Mouse (Mus musculus): ENCODE data around the gene Blm. TPM values are rescaled to one million over a fixed set of nuclear protein-coding genes. Genes with fewer than 3 reads are reported as not detected.
"Not testable (repeated sequence)": the region's sequence is repeated elsewhere in the genome, so short reads cannot be mapped to it uniquely, and the experiment has no call there.

The Blm gene
- total RNA-seq, 2 experiments from 2014 or later = 52.8 to 82.0 TPM

DNA sequence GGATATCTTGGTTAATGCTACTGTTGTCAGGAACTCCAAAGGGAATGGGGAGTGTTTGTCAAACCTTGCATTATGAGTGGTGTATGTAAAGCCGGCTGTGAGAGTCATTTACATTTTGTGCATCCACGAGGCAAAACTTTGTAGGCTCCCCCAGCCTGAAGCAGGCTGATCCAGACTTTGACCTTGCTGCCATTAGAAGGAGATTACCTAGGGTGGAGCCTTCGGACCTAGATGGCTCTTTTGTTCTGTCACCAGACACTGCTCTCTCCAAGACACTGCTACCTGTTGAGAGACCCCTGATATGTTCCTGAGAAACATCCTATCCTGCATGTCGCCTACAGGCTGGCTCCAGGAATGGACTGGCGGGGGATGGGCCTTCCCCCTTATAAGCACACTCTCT is 4.7 kb upstream of the Blm start:
- ATAC-seq (replicated peaks; ENCODE audit: low FRiP score, poor library complexity, severe bottlenecking) = no peak

DNA sequence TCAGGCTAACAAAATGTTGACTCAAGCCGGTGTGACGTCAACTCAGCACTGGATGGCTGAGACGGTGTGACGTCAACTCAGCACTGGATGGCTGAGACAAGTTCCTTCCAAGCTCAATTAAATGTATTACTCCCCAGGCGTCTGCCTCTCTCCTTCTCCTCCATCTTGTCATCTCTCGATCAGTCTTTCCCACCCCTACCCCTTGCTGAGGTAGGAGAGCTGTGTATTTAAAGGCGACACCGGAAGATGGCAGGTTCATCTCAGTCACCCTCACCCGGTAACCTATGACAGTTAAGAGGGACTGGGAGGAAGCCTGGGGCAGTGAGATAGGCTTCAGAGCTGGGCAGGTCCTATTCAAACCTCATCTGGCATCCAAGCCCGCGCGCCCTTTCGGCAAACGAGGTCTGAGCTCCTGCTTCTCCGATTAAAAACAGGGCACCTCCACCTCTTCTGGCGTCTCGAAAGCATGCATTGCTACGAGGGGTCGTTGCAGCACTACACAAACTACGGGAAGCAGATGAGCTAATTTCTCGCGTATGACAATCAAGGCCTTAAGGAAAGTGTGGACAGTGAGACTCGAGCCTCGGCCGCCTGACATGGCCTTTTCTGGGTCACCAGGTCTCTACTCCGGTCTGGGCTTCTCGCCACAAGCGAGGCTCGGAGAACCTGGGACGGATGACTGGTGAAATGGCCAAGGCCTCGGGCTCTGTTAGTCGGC is 469 bp downstream of the Blm start:
- peak; percentile 77 for ATAC-seq (replicated peaks; ENCODE audit: low FRiP score, poor library complexity, severe bottlenecking)

DNA sequence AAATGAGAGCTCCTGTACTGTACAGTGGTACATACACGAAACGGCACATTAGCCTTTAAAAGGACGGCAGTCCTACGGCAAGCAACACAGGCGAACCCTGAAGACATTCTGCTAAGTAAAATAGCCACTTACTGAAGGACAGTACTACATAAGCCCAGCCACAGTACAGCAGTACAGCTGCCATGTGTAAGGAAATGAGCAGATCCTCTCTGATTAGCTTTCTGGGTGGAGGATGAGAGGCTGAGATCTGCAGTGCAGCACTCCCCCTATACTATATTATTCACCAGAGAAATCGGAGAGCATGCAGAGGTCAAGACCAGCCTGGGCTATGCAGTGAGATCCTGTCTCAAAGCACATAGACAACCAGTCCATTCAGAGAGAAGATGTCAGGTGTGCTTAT is 3.8 kb downstream of the Blm start:
- no peak for ATAC-seq (replicated peaks; ENCODE audit: low FRiP score, poor library complexity, severe bottlenecking)

DNA sequence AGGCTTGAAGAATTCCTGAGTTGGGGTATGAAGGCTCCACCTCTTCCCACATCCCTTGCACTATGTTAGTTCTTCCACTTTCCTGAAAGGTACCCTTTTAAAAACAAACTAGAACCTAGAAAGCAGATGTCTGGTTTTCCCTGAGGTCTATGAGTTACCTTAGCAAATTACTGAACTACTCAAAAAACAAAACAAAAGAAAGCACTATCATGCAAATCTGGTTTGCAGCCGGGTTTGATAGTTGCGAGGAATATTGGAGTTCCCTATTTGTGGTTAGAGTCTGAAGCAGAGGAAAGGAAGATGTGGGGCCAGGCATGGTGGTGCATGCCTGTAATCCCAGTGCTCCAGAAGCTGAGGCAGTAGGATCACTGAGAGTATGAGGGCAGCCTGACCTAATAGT is 4.3 kb downstream of the Blm start:
- no peak for ATAC-seq (replicated peaks; ENCODE audit: low FRiP score, poor library complexity, severe bottlenecking)

DNA sequence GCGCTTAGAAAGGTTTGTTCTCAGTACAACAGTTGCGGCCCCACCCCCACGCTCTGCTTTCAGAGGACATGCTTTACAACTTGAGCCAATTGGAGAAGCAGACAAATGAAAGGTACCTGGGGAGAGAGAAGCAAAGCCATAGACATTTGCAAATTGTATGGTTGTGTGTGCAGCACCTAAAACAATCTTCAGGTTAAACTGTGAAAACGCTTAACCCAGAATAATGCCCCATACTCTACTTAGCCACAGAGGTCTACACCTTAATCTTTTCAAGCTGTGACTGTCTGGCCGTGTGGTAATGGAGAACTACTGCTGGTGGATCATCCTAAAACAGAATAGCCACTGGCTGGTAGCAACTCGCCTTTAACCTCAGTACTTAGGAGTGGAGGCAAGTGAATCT is 8.2 kb downstream of the Blm start:
- no peak for ATAC-seq (replicated peaks; ENCODE audit: low FRiP score, poor library complexity, severe bottlenecking)

DNA sequence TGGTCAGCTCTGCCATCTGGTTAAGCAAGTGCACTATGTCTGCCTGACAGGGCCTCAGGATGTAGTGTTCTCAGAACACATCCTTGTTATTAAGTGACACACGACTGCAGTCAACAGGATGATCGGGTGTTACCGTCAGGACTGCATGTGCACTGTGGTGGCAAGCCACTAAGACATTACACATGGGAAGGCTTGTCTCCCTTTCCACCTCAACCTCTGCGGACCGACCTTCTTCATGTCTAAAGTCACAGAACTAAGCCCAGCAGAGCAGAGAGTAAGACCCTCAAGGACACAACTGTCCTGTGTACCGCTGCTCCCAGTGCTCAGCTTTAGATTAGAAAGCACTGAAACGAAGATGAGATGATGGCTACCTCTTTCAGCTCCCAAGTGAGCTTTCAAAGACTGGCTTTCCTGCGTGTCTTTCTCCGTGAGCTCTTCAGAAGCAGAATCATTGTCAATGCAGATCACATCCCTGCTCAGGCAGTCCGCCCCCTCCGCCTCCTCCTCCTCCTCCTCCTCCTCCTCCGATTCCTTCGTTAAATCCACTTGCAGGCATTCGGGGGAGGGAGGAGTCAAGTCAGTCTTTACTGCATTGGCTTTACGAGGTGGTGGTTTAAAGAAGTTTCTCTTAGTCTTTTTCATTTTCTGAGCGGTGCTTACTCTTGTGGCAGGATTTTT is 22.4 kb downstream of the Blm start:
- ATAC-seq (replicated peaks; ENCODE audit: low FRiP score, poor library complexity, severe bottlenecking) = peak; percentile 55; the same call in 1 of the 2 replicates

DNA sequence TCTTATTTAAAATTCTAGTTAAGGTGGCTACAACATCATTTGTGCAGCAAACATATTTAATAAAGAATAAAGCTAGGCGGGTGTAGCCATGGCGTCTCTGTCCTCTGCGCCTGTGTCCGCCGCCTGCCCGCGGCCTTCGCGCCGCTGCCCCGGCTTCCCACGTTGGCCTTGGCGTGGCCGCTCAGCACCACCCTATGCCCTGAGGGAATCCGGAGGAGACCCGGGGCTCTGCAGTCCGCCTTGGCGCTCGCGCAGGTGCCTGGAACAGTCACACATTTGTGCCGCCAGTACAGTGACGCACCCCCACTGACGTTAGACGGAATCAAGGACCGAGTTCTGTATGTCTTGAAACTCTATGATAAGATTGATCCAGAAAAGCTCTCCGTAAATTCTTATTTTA is 27.2 kb downstream of the Blm start:
- not testable (repeated sequence) for ATAC-seq (replicated peaks; ENCODE audit: low FRiP score, poor library complexity, severe bottlenecking)

DNA sequence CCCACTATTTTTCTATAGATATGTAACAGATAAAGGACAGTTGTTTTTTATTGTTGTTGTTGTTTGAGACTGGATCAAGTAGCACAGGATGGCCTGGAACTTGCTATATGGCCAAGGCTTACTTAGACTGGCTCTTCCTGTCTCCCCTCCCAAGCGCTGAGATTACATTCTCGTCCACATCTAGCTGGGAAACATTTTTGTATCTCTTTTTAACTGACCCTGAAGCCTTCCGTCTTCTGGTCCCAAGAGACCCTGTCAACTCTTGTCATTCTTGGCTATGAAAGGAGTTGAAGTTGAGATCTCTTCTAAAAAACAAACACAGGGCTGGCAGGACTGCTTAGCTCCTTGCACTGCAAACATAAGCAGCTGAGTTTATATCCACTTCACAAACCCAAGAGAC is 28.9 kb downstream of the Blm start:
- no peak for ATAC-seq (replicated peaks; ENCODE audit: low FRiP score, poor library complexity, severe bottlenecking)

DNA sequence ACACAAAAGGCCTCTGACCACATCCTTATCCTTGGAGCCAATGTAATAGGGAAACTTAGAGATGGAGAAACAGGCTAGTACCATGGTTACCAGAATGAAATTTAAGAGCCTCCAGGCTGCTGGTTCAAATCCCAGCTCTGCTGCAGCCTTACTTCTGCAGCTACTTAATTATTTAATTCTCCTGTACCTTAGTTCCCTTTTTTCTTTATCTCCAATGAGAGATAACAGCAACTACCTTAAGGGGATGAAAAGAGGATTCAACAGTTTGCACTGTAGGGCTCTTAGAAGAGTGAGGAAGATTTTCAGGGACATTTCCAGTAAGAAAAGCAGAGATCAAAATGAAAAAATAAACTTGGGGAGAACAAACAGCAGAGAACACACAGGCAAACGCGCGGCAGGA is 30.0 kb downstream of the Blm start:
- no peak for ATAC-seq (replicated peaks; ENCODE audit: low FRiP score, poor library complexity, severe bottlenecking)

DNA sequence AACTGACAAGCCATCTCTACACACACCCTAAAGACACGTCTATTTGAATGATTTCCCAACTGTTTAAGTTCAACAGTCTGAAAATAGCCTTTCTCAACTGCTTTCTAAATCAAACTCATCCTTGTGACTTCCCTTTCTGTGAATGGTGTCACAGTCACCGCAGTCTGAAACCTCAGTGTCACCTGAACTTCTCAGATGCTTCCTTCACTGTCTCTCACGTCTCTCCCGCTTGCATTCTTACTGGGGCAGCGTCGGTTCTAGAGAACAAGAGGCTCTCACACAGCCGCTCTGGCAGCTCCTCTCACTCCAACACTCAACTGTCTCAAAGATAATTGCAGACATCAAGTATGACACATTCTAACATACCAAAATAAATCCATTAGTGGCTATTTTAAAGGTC is 33.9 kb downstream of the Blm start:
- no peak for ATAC-seq (replicated peaks; ENCODE audit: low FRiP score, poor library complexity, severe bottlenecking)

DNA sequence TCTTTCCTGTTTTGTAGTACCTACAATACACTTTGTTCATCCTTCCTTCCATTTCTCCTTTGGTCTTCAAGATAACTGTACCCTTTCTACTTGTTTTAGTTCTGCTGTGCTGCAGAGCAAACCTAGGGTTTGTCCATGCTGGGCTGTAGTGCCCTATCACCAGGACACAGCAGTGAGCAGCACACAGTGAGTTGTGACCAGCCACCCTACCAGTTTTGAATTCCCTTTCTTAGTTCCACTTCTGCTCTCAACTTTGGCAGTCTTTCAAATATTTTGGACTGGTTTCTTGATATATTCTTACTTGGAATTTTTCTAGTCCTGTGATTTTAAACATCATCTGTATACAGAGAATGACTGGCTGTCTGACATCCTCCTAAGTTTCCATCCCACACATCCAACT is 34.8 kb downstream of the Blm start:
- no peak for ATAC-seq (replicated peaks; ENCODE audit: low FRiP score, poor library complexity, severe bottlenecking)

DNA sequence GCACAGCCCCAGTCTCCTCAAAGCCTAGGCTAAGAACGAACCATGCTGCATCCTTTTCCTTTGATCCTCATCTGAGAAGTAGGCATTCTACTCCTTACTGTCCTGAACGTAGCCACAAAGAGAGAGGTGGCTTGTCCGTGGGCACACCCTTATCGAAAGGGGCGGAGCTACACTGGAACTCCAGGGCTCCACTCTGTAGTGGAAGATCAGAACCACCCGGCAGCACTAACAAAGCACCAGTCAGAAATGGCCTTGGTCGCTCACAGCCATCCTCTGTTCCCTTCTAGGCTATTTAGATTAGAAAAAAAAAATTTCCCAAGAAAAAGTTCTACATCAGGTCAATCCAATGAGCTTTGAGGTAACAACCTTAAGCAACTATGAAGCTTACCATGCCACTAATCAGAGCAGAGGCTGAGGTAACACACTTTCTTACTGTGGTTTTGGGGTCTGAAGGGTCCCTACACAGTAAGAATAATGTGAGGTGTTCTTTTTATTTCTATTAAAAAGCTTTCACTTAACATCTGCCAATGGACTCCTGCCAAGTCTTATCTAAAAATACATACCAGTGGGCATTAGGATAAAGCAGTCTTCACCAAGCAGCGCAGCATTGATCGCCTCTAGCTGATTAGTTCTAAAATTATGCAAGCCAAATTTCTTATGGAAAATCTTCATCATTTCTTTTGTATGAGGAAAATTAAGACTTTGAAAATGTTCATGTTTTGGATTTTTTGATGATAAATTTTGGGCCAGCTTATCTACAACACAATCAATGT is 35.5 kb downstream of the Blm start:
- peak; percentile 93 for ATAC-seq (replicated peaks; ENCODE audit: low FRiP score, poor library complexity, severe bottlenecking)

DNA sequence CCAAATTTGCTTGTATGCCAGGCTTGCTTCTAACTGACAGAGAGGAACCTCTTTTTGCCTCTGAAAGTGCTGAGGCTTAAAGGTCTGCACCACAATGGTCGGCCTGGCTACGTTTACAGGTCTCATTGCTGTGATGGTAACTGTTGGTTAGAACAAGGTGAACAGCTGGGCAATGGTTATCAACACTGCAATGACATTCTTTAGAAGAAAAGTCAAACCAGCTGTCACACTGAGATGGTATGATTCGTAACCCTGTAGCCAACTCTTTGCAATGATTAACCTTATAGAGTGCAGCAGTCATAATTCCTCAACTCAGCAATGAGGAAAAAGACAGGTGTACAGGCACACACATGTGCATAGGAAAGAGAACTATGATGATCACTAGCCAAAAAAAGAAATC is 38.3 kb downstream of the Blm start:
- ATAC-seq (replicated peaks; ENCODE audit: low FRiP score, poor library complexity, severe bottlenecking) = no peak

DNA sequence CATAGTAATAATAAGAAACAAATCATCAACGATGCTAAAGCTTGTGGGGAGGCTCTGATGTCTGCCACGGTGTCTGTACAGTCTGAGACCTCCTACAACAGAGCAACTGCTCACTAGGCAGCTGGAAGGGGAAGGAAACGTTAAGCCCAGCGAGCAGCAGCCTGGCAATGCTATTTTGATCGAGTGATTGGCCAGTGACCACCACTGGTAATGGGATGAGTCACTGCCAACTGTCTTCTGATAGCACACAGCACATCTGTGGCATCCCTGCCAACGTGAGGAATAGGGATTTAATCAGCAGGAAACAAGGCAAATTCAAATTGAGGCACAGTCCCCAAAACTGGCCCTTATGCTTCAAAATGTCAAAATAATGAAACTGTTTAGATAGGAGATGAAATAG is 39.7 kb downstream of the Blm start:
- no peak for ATAC-seq (replicated peaks; ENCODE audit: low FRiP score, poor library complexity, severe bottlenecking)

DNA sequence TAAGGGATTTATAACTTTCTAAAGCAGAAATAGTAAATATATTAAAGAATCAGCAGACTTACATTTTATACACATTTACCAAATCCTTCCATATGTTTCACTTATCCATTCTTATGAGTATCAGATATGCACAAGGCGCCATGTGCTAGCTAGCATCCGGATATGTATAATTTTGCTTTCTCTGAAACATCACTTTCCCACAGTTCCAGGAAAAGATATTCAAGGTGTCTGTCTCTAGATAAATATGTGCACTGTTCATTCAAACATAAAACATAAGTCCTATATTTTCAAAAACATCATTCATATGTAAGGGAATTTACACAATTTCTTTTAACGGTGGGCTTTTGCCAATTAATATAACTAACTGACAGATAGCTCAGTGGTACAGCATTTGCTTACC is 42.9 kb downstream of the Blm start:
- no peak for ATAC-seq (replicated peaks; ENCODE audit: low FRiP score, poor library complexity, severe bottlenecking)

DNA sequence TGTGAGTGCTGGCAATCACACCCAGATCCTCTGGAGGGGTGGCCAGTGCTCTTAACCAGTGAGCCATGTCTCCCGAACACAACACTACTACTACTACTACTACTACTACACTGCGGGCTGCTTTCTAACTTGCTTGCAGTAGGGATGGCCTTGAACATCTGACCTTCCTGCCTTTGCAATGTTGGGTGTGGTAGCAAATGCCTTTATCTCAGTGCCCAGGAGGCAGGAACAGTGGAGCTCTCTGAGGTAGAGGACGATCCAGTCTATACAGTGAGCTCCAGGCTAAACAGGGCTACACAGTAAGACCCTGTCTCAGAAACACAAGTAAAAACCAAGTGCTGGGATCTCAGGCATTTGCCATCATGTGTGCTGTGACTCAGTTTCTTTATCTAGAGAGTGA is 43.8 kb downstream of the Blm start:
- ATAC-seq (replicated peaks; ENCODE audit: low FRiP score, poor library complexity, severe bottlenecking) = peak; percentile 95

DNA sequence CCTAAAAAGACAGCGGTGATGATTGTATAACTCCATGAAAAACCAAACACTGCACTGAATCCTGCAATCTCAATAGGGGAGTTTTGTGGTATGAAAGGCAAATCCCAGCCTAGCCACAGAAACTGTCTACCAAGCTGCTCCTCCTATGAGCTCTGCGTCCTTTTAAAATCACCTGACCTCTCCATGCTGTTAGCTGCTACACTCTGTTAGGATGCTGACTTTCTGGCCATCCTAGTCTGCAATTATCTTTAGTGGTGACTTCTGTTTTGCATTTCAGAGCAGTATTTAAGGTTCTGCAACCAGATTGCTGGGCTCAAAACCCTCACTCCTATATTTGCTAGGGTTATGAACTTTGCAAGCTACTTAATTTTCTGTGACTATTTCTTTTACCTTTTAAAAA is 44.6 kb downstream of the Blm start:
- ATAC-seq (replicated peaks; ENCODE audit: low FRiP score, poor library complexity, severe bottlenecking) = no peak

DNA sequence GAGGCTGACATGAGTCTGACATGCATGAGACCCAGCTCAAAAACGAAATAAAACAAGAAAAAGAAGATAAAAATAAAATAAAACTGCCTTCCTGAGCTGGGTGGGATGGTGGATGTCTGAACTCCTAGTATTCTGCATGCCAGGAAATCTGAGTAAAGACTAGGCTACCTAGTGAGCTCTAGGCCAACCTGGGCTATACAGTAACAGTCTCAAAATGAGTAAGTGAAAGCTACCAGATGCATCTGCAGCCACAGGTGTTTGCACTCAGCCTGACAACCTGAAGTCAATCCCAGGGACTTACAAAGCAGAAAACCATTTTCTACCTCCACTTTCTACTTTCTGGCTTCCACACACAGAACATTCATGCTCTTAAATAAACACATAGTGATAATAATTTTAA is 45.5 kb downstream of the Blm start:
- no peak for ATAC-seq (replicated peaks; ENCODE audit: low FRiP score, poor library complexity, severe bottlenecking)

DNA sequence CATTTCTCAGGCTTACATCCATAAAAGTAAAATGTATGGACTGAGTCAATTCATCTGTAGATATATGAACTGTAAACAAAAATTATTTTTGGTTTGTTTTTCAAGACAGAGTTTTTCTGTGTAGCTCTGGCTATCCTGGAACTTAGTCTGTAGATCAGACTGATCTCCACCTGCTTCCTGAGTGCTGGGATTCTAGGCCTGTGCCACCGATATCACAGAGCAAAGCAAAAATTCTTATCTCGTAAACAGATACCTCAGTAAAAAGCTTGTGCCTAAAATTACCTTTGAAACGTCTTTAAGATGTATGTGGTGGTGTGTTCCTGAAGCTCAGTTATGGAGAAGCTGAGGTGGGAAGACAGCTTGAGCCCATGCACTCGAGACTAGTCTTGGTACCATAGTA is 47.7 kb downstream of the Blm start:
- no peak for ATAC-seq (replicated peaks; ENCODE audit: low FRiP score, poor library complexity, severe bottlenecking)

DNA sequence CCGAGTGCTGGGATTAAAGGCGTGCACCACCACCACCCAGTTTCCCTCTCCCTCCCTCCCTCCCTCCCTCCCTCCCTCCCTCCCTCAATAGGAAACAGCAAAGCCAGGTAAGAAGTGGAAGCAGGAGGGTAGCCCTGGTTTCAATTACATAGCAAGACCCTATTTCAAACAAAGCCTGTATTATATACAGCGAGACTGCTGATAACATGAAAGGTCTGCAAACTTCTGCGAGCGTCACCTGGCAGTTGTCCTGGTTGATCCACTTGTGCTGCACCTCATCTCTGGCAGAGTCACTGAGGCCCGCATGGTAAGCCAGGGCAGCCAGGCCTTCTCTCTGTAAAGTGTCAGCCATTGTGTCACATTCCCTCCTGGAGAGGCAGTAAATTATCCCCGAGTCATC is 54.8 kb downstream of the Blm start:
- ATAC-seq (replicated peaks; ENCODE audit: low FRiP score, poor library complexity, severe bottlenecking) = no peak

DNA sequence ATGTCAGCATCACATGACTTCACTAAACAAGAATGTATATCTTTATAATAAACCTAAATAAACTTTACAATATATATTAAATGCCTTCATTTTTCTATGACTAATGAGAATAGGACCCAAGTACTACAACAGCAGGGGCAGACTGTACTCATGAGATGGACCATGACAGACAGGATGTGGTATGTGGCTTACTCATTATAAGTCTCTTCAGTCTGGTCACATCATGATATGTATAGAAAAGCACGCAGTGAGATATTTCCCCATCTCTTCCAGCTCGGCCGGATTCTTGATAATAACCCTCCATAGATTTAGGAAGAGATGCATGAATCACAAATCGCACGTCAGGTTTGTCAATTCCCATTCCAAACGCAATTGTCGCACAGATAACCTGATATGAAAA is 61.1 kb downstream of the Blm start:
- no peak for ATAC-seq (replicated peaks; ENCODE audit: low FRiP score, poor library complexity, severe bottlenecking)

Data from erythroblast, adult 5-6 weeks (primary cell).